Mouse (Mus musculus) inflammation-experienced regulatory T-cells (primary cell): ENCODE results near the gene Rufy3. TPM values are rescaled to one million over a fixed set of nuclear protein-coding genes. Genes with fewer than 3 reads are reported as not detected.

Experiments used
- polyA plus RNA-seq, 2 experiments: library from polyadenylated mRNA; unstranded; fragments of 100-300 nt; shearing (Covaris generic); gene quantifications; one replicate each; pipeline ENCODE4 v1.2.1; 2017

Rufy3 gene
- polyA plus RNA-seq = 10 to 100 TPM in 1 of 2 experiments, 1 to 10 TPM in 1; 7.3 to 10.9 TPM

GRCm38 (mm10) chr5:88564501-88565147 is at the start of gene Rufy3:
TSS of gene Rufy3 (plus strand) at chr5:88565040.

GRCm38 (mm10) chr5:88527657-88528056 is 37.2 kb upstream of the Rufy3 start, which contains the start of gene Jchain:
TSS of gene Jchain (minus strand) at chr5:88527891.

GRCm38 (mm10) chr5:88554086-88554886 is 10.6 kb upstream of the Rufy3 start, which contains the start of gene Utp3:
TSS of gene Utp3 (plus strand) at chr5:88554462.

GRCm38 (mm10) chr5:88675443-88676387 is 110.9 kb downstream of the Rufy3 start, which contains the start of gene Grsf1:
TSS of gene Grsf1 (minus strand) at chr5:88676171.

Other genes with a start within 250 kb of the Rufy3 start
- gene Prol1, start 247.7 kb upstream of the Rufy3 start, polyA plus RNA-seq = 1 to 10 TPM in 1 of 2 experiments, not detected in 1; 4.3 TPM
- gene Amtn, start 188.9 kb upstream of the Rufy3 start, polyA plus RNA-seq = not detected
- under 1 TPM in 1 of 2 experiments, not detected in 1; 0.11 TPM for gene Ambn, start 109.0 kb upstream of the Rufy3 start, polyA plus RNA-seq
- not detected for gene Enam, start 77.1 kb upstream of the Rufy3 start, polyA plus RNA-seq
- gene Jchain, start 37.1 kb upstream of the Rufy3 start, polyA plus RNA-seq = 1 to 10 TPM in 1 of 2 experiments, under 1 TPM in 1; 0.41 to 1.8 TPM
- gene Utp3, start 10.6 kb upstream of the Rufy3 start, polyA plus RNA-seq = 100 to 1,000 TPM in 1 of 2 experiments, 10 to 100 TPM in 1; 95.4 to 106 TPM
- 10 to 100 TPM; 49.2 to 60.7 TPM for gene Grsf1, start 111.1 kb downstream of the Rufy3 start, polyA plus RNA-seq
- gene Mob1b, start 155.8 kb downstream of the Rufy3 start, polyA plus RNA-seq = 10 to 100 TPM; 14.1 to 14.8 TPM
- gene Dck, start 200.0 kb downstream of the Rufy3 start, polyA plus RNA-seq = 10 to 100 TPM; 62.5 to 70.2 TPM